Mouse (Mus musculus): ENCODE results near the gene Trpc3.
"Not testable (repeated sequence)": the region's sequence is repeated elsewhere in the genome, so short reads cannot be mapped to it uniquely, and the experiment has no call there.

Gene Trpc3

GRCm38 (mm10) chr3:36689392-36690291, at the start of gene Trpc3:
Gene Trpc3, minus strand, starts transcription at chr3:36690167.
- DNase-seq = peak; percentile 50

GRCm38 (mm10) chr3:36738071-36738470, 48.1 kb upstream of the Trpc3 start:
- DNase-seq = no peak

- no peak for DNase-seq
Measured at GRCm38 (mm10) chr3:36733075-36733474, 43.1 kb upstream of the Trpc3 start.

GRCm38 (mm10) chr3:36726545-36726944, 36.6 kb upstream of the Trpc3 start:
- DNase-seq = no peak

GRCm38 (mm10) chr3:36721850-36722249, 31.9 kb upstream of the Trpc3 start:
- no peak for DNase-seq

- DNase-seq = no peak
Measured at GRCm38 (mm10) chr3:36709521-36709920, 19.6 kb upstream of the Trpc3 start.

GRCm38 (mm10) chr3:36690292-36690650, 304 bp upstream of the Trpc3 start:
- DNase-seq = no peak

GRCm38 (mm10) chr3:36688874-36689273, 1.1 kb downstream of the Trpc3 start:
- peak; percentile 83 for DNase-seq

- DNase-seq = no peak
Measured at GRCm38 (mm10) chr3:36675822-36676221, 14.1 kb downstream of the Trpc3 start.

- DNase-seq = no peak
Measured at GRCm38 (mm10) chr3:36667814-36668213, 22.2 kb downstream of the Trpc3 start.

GRCm38 (mm10) chr3:36645245-36645559, 44.8 kb downstream of the Trpc3 start:
- not testable (repeated sequence) for DNase-seq

- no peak for DNase-seq
Measured at GRCm38 (mm10) chr3:36644554-36645244, 45.3 kb downstream of the Trpc3 start.

- DNase-seq = no peak
Measured at GRCm38 (mm10) chr3:36643354-36643753, 46.6 kb downstream of the Trpc3 start.

- no peak for DNase-seq
Measured at GRCm38 (mm10) chr3:36642736-36643135, 47.2 kb downstream of the Trpc3 start.

- DNase-seq = peak; percentile 28
Measured at GRCm38 (mm10) chr3:36640787-36641186, 49.2 kb downstream of the Trpc3 start.

- DNase-seq = peak; percentile 42
Measured at GRCm38 (mm10) chr3:36635449-36635848, 54.5 kb downstream of the Trpc3 start.

GRCm38 (mm10) chr3:36626803-36627202, 63.2 kb downstream of the Trpc3 start:
- DNase-seq = no peak

GRCm38 (mm10) chr3:36618181-36618580, 71.8 kb downstream of the Trpc3 start:
- DNase-seq = no peak

- no peak for DNase-seq
Measured at GRCm38 (mm10) chr3:36613908-36614255, 76.1 kb downstream of the Trpc3 start.

- peak; percentile 93 for DNase-seq
Measured at GRCm38 (mm10) chr3:36613202-36613907, 76.6 kb downstream of the Trpc3 start, which contains the start of gene Bbs7. Gene Bbs7, minus strand, starts transcription at chr3:36613477.

GRCm38 (mm10) chr3:36612687-36613086, 77.3 kb downstream of the Trpc3 start:
- no peak for DNase-seq

GRCm38 (mm10) chr3:36605894-36606783, 83.8 kb downstream of the Trpc3 start:
- no peak for DNase-seq

- not testable (repeated sequence) for DNase-seq
Measured at GRCm38 (mm10) chr3:36599773-36600172, 90.2 kb downstream of the Trpc3 start.
